Mouse (Mus musculus) CH12.LX (cell line): ENCODE measurements around the gene Oxct1. TPM values are rescaled to one million over a fixed set of nuclear protein-coding genes. Genes with fewer than 3 reads are reported as not detected.

Experiments used
- DNase-seq: peaks from one replicate; pipeline ENCODE4 v3.0.0-alpha.2; 2013; ENCODE audit errors: extremely low read depth
- H3K27ac ChIP-seq: 2 replicates; pipeline ENCODE4 v1.5.1; 2012; ENCODE audit warnings: low read depth, mild to moderate bottlenecking, control low read depth, moderate library complexity; ENCODE audit not compliant: insufficient read depth
- H3K27me3 ChIP-seq: replicated peaks from 2 replicates; pipeline ENCODE3; 2012; ENCODE audit warnings: inconsistent platforms
- H3K36me3 ChIP-seq, 2 experiments: replicated peaks in 1 of 2; 2 replicates each; pipeline versions ENCODE3 to v1.6.1; 2012; ENCODE audit warnings: inconsistent platforms in 1 of 2, low read length in 1 of 2, mild to moderate bottlenecking in 1 of 2, mixed read lengths in 1 of 2, moderate library complexity in 1 of 2; ENCODE audit not compliant: control insufficient read depth in 1 of 2, insufficient read depth in 1 of 2
- H3K4me1 ChIP-seq, 2 experiments: 2 replicates each; pipeline ENCODE4 v1.6.1; 2012; ENCODE audit warnings: inconsistent platforms in 1 of 2, moderate library complexity in 1 of 2; ENCODE audit not compliant: insufficient read depth in 2 of 2, control insufficient read depth in 1 of 2
- H3K4me2 ChIP-seq: 2 replicates; pipeline ENCODE4 v1.6.1; 2012; ENCODE audit warnings: low read depth, mild to moderate bottlenecking, control low read depth; ENCODE audit not compliant: poor library complexity, insufficient read depth, severe bottlenecking
- H3K4me3 ChIP-seq, 3 experiments: fragments of 150-350 bp in 1 of 3; sonication (generic) in 1 of 3; replicated peaks in 1 of 3; 2 replicates each; pipeline versions ENCODE3 to v1.5.1; 2011 to 2012; ENCODE audit warnings: low read depth in 2 of 3, low read length in 2 of 3, mild to moderate bottlenecking in 2 of 3, moderate library complexity in 2 of 3, control low read depth in 1 of 3, improper control_type of control experiment in 1 of 3, inconsistent platforms in 1 of 3, mixed read lengths in 1 of 3; ENCODE audit not compliant: poor library complexity in 1 of 3
- H3K79me2 ChIP-seq: replicated peaks from 2 replicates; pipeline ENCODE4 v1.6.1; 2012; ENCODE audit warnings: mild to moderate bottlenecking, moderate library complexity; ENCODE audit not compliant: control insufficient read depth, poor library complexity, insufficient read depth, severe bottlenecking; ENCODE audit errors: extremely low read depth
- H3K9ac ChIP-seq: 2 replicates; pipeline ENCODE4 v1.6.1; 2012; ENCODE audit warnings: low read depth, mild to moderate bottlenecking, control low read depth, moderate library complexity; ENCODE audit not compliant: insufficient read depth
- H3K9me3 ChIP-seq: replicated peaks from 2 replicates; pipeline ENCODE3; 2012; ENCODE audit warnings: low read length, inconsistent platforms, mixed read lengths
- BHLHE40 ChIP-seq: IDR thresholded peaks from 2 replicates; pipeline ENCODE4 v1.6.1; 2011; ENCODE audit warnings: mild to moderate bottlenecking, low read depth, low read length, improper control_type of control experiment
- CHD1 ChIP-seq: IDR thresholded peaks from 2 replicates; pipeline ENCODE4 v1.6.1; 2012; ENCODE audit warnings: low read depth, low read length, improper control_type of control experiment, inconsistent platforms
- CHD2 ChIP-seq: IDR thresholded peaks from 2 replicates; pipeline ENCODE4 v1.6.1; 2011; ENCODE audit warnings: low read length, improper control_type of control experiment
- CTCF ChIP-seq, 2 experiments: IDR thresholded peaks in 1 of 2; conservative IDR thresholded peaks in 1 of 2; 2 replicates each; pipeline ENCODE4 v1.5.1; 2011 to 2012; ENCODE audit warnings: low read depth in 2 of 2, low read length in 2 of 2, improper control_type of control experiment in 1 of 2, inconsistent platforms in 1 of 2, mild to moderate bottlenecking in 1 of 2, moderate library complexity in 1 of 2
- E2F4 ChIP-seq: IDR thresholded peaks from 2 replicates; pipeline ENCODE4 v1.6.1; 2011; ENCODE audit warnings: low read depth, low read length, improper control_type of control experiment; ENCODE audit not compliant: insufficient replicate concordance
- ELF1 ChIP-seq: IDR thresholded peaks from 2 replicates; pipeline ENCODE4 v1.6.1; 2014; ENCODE audit warnings: low read depth, mild to moderate bottlenecking, inconsistent platforms, low read length, improper control_type of control experiment
- EP300 ChIP-seq: IDR thresholded peaks from 2 replicates; pipeline ENCODE4 v1.6.1; 2011; ENCODE audit warnings: low read length, improper control_type of control experiment
- ETS1 ChIP-seq: conservative IDR thresholded peaks from 2 replicates; pipeline ENCODE4 v1.6.1; 2012; ENCODE audit warnings: low read depth, mild to moderate bottlenecking, inconsistent platforms, low read length, improper control_type of control experiment, moderate library complexity
- GABPA ChIP-seq: IDR thresholded peaks from 2 replicates; pipeline ENCODE4 v1.6.1; 2012; ENCODE audit warnings: low read depth, low read length, improper control_type of control experiment, inconsistent platforms; ENCODE audit not compliant: insufficient replicate concordance
- HCFC1 ChIP-seq: IDR thresholded peaks from 2 replicates; pipeline ENCODE4 v1.6.1; 2012; ENCODE audit warnings: low read depth, mild to moderate bottlenecking, inconsistent platforms, low read length, improper control_type of control experiment
- IRF4 ChIP-seq: IDR thresholded peaks from 2 replicates; pipeline ENCODE4 v1.6.1; 2014; ENCODE audit warnings: low read depth, mild to moderate bottlenecking, inconsistent platforms, low read length, improper control_type of control experiment
- JUN ChIP-seq: IDR thresholded peaks from 2 replicates; pipeline ENCODE4 v1.6.1; 2011; ENCODE audit warnings: low read depth, mild to moderate bottlenecking, low read length, improper control_type of control experiment, moderate library complexity; ENCODE audit not compliant: insufficient read depth
- JUND ChIP-seq: conservative IDR thresholded peaks from 2 replicates; pipeline ENCODE4 v1.6.1; 2011; ENCODE audit warnings: low read depth, low read length, improper control_type of control experiment
- KAT2A ChIP-seq: IDR thresholded peaks from 2 replicates; pipeline ENCODE4 v1.6.1; 2012; ENCODE audit warnings: low read length, improper control_type of control experiment, inconsistent platforms; ENCODE audit not compliant: insufficient replicate concordance
- MAFK ChIP-seq: IDR thresholded peaks from 2 replicates; pipeline ENCODE4 v1.6.1; 2011; ENCODE audit warnings: low read length, improper control_type of control experiment; ENCODE audit not compliant: insufficient replicate concordance
- MAZ ChIP-seq: IDR thresholded peaks from 2 replicates; pipeline ENCODE4 v1.6.1; 2012; ENCODE audit warnings: low read depth, mild to moderate bottlenecking, inconsistent platforms, low read length, improper control_type of control experiment, moderate library complexity
- MEF2A ChIP-seq: IDR thresholded peaks from 2 replicates; pipeline ENCODE4 v1.6.1; 2014; ENCODE audit warnings: low read depth, mild to moderate bottlenecking, inconsistent platforms, low read length, improper control_type of control experiment, borderline replicate concordance
- MXI1 ChIP-seq: IDR thresholded peaks from 2 replicates; pipeline ENCODE4 v1.6.1; 2011; ENCODE audit warnings: mild to moderate bottlenecking, low read depth, low read length, improper control_type of control experiment
- MYC ChIP-seq: IDR thresholded peaks from 2 replicates; pipeline ENCODE4 v1.6.1; 2011; ENCODE audit warnings: low read depth, mild to moderate bottlenecking, improper control_type of control experiment, low read length
- NELFE ChIP-seq: IDR thresholded peaks from 2 replicates; pipeline ENCODE4 v1.6.1; 2011; ENCODE audit warnings: low read depth, low read length, improper control_type of control experiment
- NRF1 ChIP-seq: IDR thresholded peaks from 2 replicates; pipeline ENCODE4 v1.6.1; 2014; ENCODE audit warnings: low read depth, mild to moderate bottlenecking, inconsistent platforms, low read length, improper control_type of control experiment, moderate library complexity
- PAX5 ChIP-seq: IDR thresholded peaks from 2 replicates; pipeline ENCODE4 v1.6.1; 2012; ENCODE audit warnings: low read length, inconsistent platforms, mixed read lengths
- POLR2A ChIP-seq: IDR thresholded peaks from 2 replicates; pipeline ENCODE4 v1.6.1; 2011; ENCODE audit warnings: low read depth, mild to moderate bottlenecking, improper control_type of control experiment, low read length
- POLR2AphosphoS2 ChIP-seq: IDR thresholded peaks from 2 replicates; pipeline ENCODE4 v1.6.1; 2011; ENCODE audit warnings: low read depth, low read length, improper control_type of control experiment
- RAD21 ChIP-seq: IDR thresholded peaks from 2 replicates; pipeline ENCODE4 v1.6.1; 2011; ENCODE audit warnings: low read depth, mild to moderate bottlenecking, low read length, improper control_type of control experiment, moderate library complexity
- RCOR1 ChIP-seq: conservative IDR thresholded peaks from 2 replicates; pipeline ENCODE4 v1.6.1; 2012; ENCODE audit warnings: low read depth, mild to moderate bottlenecking, inconsistent platforms, low read length, improper control_type of control experiment
- SIN3A ChIP-seq: IDR thresholded peaks from 2 replicates; pipeline ENCODE4 v1.6.1; 2012; ENCODE audit warnings: low read length, improper control_type of control experiment, inconsistent platforms
- SMC3 ChIP-seq: IDR thresholded peaks from 2 replicates; pipeline ENCODE4 v1.6.1; 2011; ENCODE audit warnings: low read depth, low read length, improper control_type of control experiment
- TBP ChIP-seq: conservative IDR thresholded peaks from 2 replicates; pipeline ENCODE4 v1.6.1; 2011; ENCODE audit warnings: low read depth, low read length, improper control_type of control experiment
- TCF12 ChIP-seq: IDR thresholded peaks from 2 replicates; pipeline ENCODE4 v1.6.1; 2014; ENCODE audit warnings: low read depth, mild to moderate bottlenecking, inconsistent platforms, low read length, improper control_type of control experiment
- UBTF ChIP-seq: IDR thresholded peaks from 2 replicates; pipeline ENCODE4 v1.6.1; 2012; ENCODE audit warnings: low read depth, mild to moderate bottlenecking, inconsistent platforms, low read length, improper control_type of control experiment, moderate library complexity
- USF1 ChIP-seq: IDR thresholded peaks from 2 replicates; pipeline ENCODE4 v1.6.1; 2014; ENCODE audit warnings: low read depth, mild to moderate bottlenecking, inconsistent platforms, low read length, improper control_type of control experiment
- USF2 ChIP-seq: conservative IDR thresholded peaks from 2 replicates; pipeline ENCODE4 v1.6.1; 2011; ENCODE audit warnings: low read depth, low read length, improper control_type of control experiment
- ZC3H11A ChIP-seq: IDR thresholded peaks from 2 replicates; pipeline ENCODE4 v1.6.1; 2012; ENCODE audit warnings: low read depth, mild to moderate bottlenecking, inconsistent platforms, low read length, improper control_type of control experiment
- ZKSCAN1 ChIP-seq: IDR thresholded peaks from 2 replicates; pipeline ENCODE4 v1.6.1; 2012; ENCODE audit warnings: low read depth, inconsistent platforms, low read length, improper control_type of control experiment, borderline replicate concordance
- ZMIZ1 ChIP-seq: IDR thresholded peaks from 2 replicates; pipeline ENCODE4 v1.6.1; 2012; ENCODE audit warnings: low read depth, mild to moderate bottlenecking, inconsistent platforms, low read length, improper control_type of control experiment
- ZNF384 ChIP-seq: IDR thresholded peaks from 2 replicates; pipeline ENCODE4 v1.6.1; 2012; ENCODE audit warnings: low read depth, low read length, improper control_type of control experiment, inconsistent platforms
- dilution Hi-C: fragments of 300-500 bp; cut with MboI; formaldehyde crosslinking; loops from 2 replicates; pipeline ENCODE4 v1.14.3; 2020; ENCODE audit warnings: low sequenced_read_pairs; ENCODE audit not compliant: extremely low pct_unique_long_range_greater_than_20kb, extremely low pct_ligation_motif_present
- in situ Hi-C: fragments of 300-500 bp; cut with MboI; formaldehyde crosslinking; loops from 3 replicates; pipeline ENCODE4 v1.14.3; 2019; ENCODE audit warnings: low sequenced_read_pairs, low pct_ligation_motif_present, low pct_unique_long_range_greater_than_20kb, mixed read lengths
- polyA plus RNA-seq: library from polyadenylated mRNA; unstranded; fragments of >175 nt; gene quantifications from 2 replicates; pipeline ENCODE4 v1.2.1, GENCODE M21; 2012; ENCODE audit warnings: low read depth; ENCODE audit not compliant: insufficient read length
- total RNA-seq, 2 experiments: library from RNA; depleted of rRNA; stranded (reverse); fragments of 300-350 nt in 1 of 2; fragments of >200 nt in 1 of 2; gene quantifications; 2 replicates each; pipeline ENCODE4 v1.2.3; 2012 to 2014

Oxct1 gene
- total and polyA plus RNA-seq, 3 experiments, result 101 to 127 (median 105) TPM

DNA sequence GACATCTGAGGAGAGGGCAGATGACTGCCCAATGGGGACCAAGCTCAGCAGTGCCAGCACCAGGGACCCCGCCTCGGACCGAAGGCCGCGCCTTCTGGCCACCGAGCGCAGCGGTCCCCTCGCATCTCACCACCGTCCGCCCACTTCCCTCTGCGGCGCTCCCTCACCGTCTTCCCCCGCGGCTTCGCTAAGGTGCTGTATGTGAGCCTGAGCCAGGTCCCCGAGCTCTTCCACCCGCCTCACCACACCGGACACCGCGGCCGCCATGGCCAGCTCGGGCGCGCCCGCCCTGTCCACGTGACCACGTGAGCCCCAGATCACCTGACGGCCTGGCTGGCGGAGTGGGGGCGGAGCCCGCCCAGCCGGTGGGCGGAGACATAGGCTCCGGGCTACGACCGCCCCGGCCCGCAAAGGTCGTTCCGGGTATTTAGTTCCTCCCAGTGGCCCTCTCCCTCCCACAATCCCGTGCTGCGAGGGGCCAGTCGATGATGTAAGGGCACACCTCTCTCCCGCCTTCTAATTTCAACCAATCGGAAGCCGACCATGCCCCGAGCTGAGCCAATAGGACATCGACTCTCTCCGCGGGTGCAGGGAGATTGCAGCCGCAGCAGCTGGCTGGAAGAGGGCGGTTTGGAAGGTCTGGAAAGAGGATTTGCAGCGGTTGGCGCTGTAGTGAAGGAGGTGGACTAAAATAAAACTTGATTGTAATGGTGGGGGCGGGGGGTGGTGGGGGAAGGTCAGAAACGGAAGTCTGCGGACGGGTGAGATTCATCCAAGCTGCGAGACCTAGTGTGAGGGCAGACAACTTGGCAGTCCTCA lies 30.5 kb upstream of the Oxct1 start, which contains the start of gene AW549877:
AW549877 (minus strand) TSS at position 297 of the 819 bp plus-strand sequence.
- Histone ChIP-seq H3K4me2 (peak within 1 kb of the TSS; percentile 83), H3K9me3 (no peaks in the 10 kb centered on the region), H3K36me3 (peaks cover 10 to 17% of the 10 kb centered on the region in 2 experiments), H3K9ac (peak within 1 kb of the TSS; percentile 80), H3K27ac (peak within 1 kb of the TSS; percentile 94), H3K27me3 (no peaks in the 10 kb centered on the region), H3K79me2 (peaks cover 6% of the 10 kb centered on the region; the same call in 1 of the 2 replicates), H3K4me3 (peak within 1 kb of the TSS; percentile 65 to 90 (median 81)), H3K4me1 (peaks cover 3 to 18% of the 10 kb centered on the region in 2 experiments; a peak in 3 of 4 replicates)
- in situ Hi-C loops, result no loop called here
- dilution Hi-C loops, result no loop called here
- peak; percentile 99 for DNase-seq
- TF ChIP-seq ZNF384, result no peak
- TF ChIP-seq SIN3A, result peak; percentile 82
- peak; percentile 42 for TF ChIP-seq NRF1
- 0 out of 2 replicates have a peak, but pooled peaks have one; percentile 8 for TF ChIP-seq JUND
- TF ChIP-seq MYC, result no peak; the same call in 1 of the 2 replicates
- peak; percentile 44; the same call in 1 of the 2 replicates for TF ChIP-seq POLR2AphosphoS2
- no peak for TF ChIP-seq RAD21
- TF ChIP-seq SMC3, result no peak
- TF ChIP-seq RCOR1, result peak; percentile 23; the same call in 1 of the 2 replicates
- TF ChIP-seq PAX5, result no peak
- TF ChIP-seq ZC3H11A, result no peak
- TF ChIP-seq USF2, result peak; percentile 94
- TF ChIP-seq EP300, result no peak
- peak; percentile 79 for TF ChIP-seq ETS1
- peak; percentile 81; the same call in 1 of the 2 replicates for TF ChIP-seq MAZ
- 0 out of 2 replicates have a peak, but pooled peaks have one; percentile 26 for TF ChIP-seq MAFK
- TF ChIP-seq ELF1, result peak; percentile 62; the same call in 1 of the 2 replicates
- peak; percentile 81 for TF ChIP-seq UBTF
- peak; percentile 86 for TF ChIP-seq NELFE
- peak; percentile 85; the same call in 1 of the 2 replicates for TF ChIP-seq CHD1
- peak; percentile 10; the same call in 1 of the 2 replicates for TF ChIP-seq IRF4
- TF ChIP-seq USF1, result peak; percentile 97
- TF ChIP-seq ZMIZ1, result peak; percentile 91
- no peak for TF ChIP-seq CTCF (conservative IDR thresholded peaks at IDR 0.05 in 1 of 2, IDR thresholded peaks at IDR 0.05 in 1 of 2; ENCODE audit: low read depth in 2 of 2, low read length in 2 of 2)
- peak; percentile 99 for TF ChIP-seq BHLHE40
- peak; percentile 91 for TF ChIP-seq MXI1
- peak; percentile 94; the same call in 1 of the 2 replicates for TF ChIP-seq CHD2
- no peak for TF ChIP-seq ZKSCAN1
- 0 out of 2 replicates have a peak, but pooled peaks have one; percentile 63 for TF ChIP-seq KAT2A
- TF ChIP-seq TCF12, result peak; percentile 85; the same call in 1 of the 2 replicates
- TF ChIP-seq TBP, result peak; percentile 49; the same call in 1 of the 2 replicates
- TF ChIP-seq HCFC1, result peak; percentile 75
- TF ChIP-seq POLR2A, result peak; percentile 72
- TF ChIP-seq E2F4, result 0 out of 2 replicates have a peak, but pooled peaks have one; percentile 58
- no peak for TF ChIP-seq JUN
- TF ChIP-seq GABPA, result no peak
- peak; percentile 73 for TF ChIP-seq MEF2A
